Mouse (Mus musculus) liver (tissue): ENCODE measurements around the gene Orai1.

Experiments
- DNase-seq: peaks from one replicate; pipeline ENCODE4 v3.0.0-alpha.2; 2020; ENCODE audit warnings: mixed read lengths

Gene Orai1

DNA sequence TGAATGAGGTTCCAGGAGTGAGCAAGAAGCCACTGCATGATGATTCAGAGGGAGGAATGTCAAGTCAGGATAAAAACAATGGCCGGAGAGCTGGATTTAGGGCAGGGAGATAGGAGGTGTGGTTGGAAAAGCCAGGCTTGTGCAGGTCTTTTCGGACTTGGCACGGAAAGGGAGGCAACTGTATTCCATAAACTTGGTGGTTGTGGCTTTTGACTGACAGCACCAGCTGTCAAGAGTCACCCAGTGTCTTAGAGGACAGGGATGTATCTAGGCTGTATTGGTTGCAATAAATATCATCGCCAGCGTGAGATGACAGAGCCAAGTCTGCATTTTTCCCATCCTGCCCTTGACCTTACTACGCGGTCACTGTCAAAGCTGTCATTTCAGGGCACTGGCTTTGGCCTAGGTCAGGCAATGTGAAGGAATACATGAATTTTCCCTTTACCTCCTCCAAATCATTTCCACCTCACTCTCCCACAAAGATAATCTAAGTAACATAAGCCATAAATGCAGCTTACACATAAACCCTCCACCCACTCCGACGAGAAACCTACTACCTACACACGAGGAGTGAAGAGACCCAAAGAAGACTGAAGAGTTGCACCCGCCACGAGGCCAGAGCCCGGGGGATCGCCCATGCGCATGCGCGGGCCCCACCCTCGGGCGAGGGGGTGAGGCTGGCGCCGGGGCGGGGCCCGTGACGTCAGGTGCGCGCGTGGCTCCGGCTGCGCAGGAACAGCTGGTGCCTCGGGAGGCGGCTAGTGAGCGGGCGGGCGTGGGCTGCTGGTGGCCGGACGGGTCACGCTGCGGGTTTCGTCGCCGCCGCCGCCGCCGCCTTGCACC lies 60.9 kb downstream of the Orai1 start:
- peak; percentile 97 for DNase-seq

DNA sequence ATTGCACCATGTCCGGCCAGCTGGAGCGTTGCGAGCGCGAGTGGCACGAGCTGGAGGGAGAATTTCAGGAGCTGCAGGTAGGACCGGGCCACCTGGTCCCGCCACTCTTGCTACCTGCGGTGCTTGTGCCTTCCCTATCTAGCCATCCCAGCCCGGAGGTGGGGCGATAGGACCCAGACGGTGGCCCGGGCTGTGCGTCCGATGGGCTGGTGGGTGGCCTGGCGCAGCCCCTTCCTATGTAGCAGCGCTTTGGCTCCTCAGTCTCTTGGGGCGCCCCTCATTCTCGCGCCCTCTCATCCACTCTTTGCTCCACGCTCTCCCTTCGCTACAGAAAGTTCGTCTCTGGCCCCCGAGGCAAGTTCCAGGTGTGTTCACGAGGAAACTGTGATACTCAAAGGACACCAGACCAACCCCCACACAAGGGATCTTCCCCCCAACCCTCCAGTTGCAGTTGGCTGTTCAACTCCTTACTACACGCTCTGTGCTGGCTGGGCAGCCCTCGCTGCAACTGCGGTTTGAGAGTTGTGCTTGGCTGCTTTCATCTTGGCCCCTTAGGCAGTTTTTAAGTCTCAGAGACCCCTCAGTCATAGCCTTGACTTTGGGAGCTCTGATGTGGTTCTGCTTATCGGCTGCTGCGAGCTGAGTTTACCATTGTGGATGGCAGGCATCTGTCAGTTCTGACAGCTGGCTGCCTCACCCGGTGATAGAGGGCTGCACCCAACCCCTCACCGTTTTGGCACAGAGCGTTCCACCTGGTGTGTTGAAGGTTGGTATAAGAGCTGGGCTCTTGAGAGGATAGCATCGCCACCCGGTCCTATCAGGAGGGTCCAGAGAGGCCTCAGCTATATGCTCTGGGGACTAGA lies 61.8 kb downstream of the Orai1 start:
- peak; percentile 81 for DNase-seq

DNA sequence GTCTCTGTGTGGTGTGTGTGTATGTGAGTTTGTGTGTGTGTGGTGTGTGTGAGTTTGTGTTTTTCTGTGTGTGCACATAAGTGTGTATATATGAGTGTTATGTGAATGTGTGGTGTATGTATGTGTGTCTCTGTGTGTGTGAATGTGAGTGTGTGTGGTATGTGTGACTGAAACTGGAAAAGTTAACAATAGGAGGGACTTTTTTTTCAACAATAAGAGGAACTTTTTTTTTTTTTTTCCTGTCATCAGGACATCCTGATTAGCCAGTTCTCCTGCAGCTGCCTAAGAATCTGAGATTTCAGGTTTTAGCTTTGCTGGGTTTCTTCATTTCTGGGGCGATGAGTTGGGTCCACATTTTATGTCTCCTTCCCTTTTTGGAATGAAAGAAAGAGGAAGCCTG lies 64.7 kb downstream of the Orai1 start:
- DNase-seq, result no peak

DNA sequence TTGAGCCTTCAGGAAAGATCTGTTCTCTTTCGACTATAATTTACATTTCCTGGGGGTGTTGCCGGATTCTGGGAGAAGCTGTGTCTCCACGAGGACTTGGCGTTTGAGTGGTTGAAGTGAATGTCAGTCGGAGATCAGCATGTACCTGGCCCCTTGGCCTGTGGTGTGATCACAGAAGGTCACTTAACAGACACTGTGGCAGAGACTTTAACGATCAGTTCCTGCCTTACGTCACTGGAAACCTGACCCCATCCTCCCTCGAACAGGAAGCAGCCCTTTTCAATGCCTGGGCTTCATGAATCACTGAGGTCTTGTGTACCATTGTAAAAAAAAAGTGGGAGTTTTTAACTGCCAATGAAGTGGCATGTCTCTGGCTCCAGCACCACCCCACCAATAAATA lies 65.2 kb downstream of the Orai1 start:
- no peak for DNase-seq
